Mouse (Mus musculus) forebrain, embryonic 14.5 days (tissue): ENCODE measurements around the gene Upk1a. TPM values are rescaled to one million over a fixed set of nuclear protein-coding genes. Genes with fewer than 3 reads are reported as not detected.
A peak's percentile ranks its signal among the peaks of the same experiment; 100 is the strongest.

Experiments used
- ATAC-seq: fragments of 200-750 bp; cut with Nextera tagmentation; 2 replicates; pipeline ENCODE4 v1.8.0; 2017; ENCODE audit warnings: mild to moderate bottlenecking, moderate library complexity
- DNase-seq: peaks from one replicate; pipeline ENCODE4 v3.0.0-alpha.2; 2015; ENCODE audit warnings: low spot score
- H3K27ac ChIP-seq: fragments of 300-500 bp; sonication (generic); 2 replicates; pipeline ENCODE4 v1.5.1; 2014; ENCODE audit warnings: low read depth, mild to moderate bottlenecking, control low read depth, low read length, moderate library complexity
- H3K27me3 ChIP-seq: fragments of 300-500 bp; sonication (generic); replicated peaks from 2 replicates; pipeline ENCODE4 v1.6.1; 2014; ENCODE audit warnings: low read length, control low read depth, mixed read lengths; ENCODE audit not compliant: control insufficient read depth, insufficient read depth
- H3K36me3 ChIP-seq: fragments of 300-500 bp; sonication (generic); 2 replicates; pipeline ENCODE4 v1.6.1; 2014; ENCODE audit warnings: low read length, control low read depth; ENCODE audit not compliant: control insufficient read depth, insufficient read depth
- H3K4me1 ChIP-seq: fragments of 300-500 bp; sonication (generic); 2 replicates; pipeline ENCODE4 v1.6.1; 2014; ENCODE audit warnings: antibody characterized with exemption, low read length, control low read depth; ENCODE audit not compliant: control insufficient read depth, insufficient read depth
- H3K4me2 ChIP-seq: fragments of 300-500 bp; sonication (generic); 2 replicates; pipeline ENCODE4 v1.6.1; 2014; ENCODE audit warnings: mild to moderate bottlenecking, control low read depth, low read length
- H3K4me3 ChIP-seq: fragments of 300-500 bp; sonication (generic); 2 replicates; pipeline ENCODE4 v1.5.1; 2014; ENCODE audit warnings: low read depth, low read length, control low read depth
- H3K9ac ChIP-seq: fragments of 300-500 bp; sonication (generic); 2 replicates; pipeline ENCODE4 v1.6.1; 2014; ENCODE audit warnings: mild to moderate bottlenecking, low read length, control low read depth, moderate library complexity
- H3K9me3 ChIP-seq: fragments of 300-500 bp; sonication (generic); replicated peaks from 2 replicates; pipeline ENCODE4 v1.6.1; 2016; ENCODE audit warnings: low read length, control low read depth, mixed read lengths; ENCODE audit not compliant: control insufficient read depth
- WGBS: fragments of 180-500 bp; shearing (Covaris S2); extraction: QIAGEN DNeasy Blood & Tissue Kit; methylation state at CpG from one replicate; pipeline ENCODE4 v1.1.7; 2014; 5-methylcytosine and 5-hydroxymethylcytosine counted together
- microRNA-seq: library from miRNA; unstranded; fragments of <30 nt; microRNA quantifications from one replicate; pipeline ENCODE4, GENCODE M21; 2016
- polyA plus RNA-seq: library from polyadenylated mRNA; unstranded; fragments of >200 nt; fragmentation: Nextera tagmentation; extraction: Ambion mirVana; gene quantifications from 2 replicates; pipeline ENCODE4 v1.2.1, GENCODE M21; 2014

The Upk1a gene
- polyA plus RNA-seq, 1 experiment from 2014 or later, result 0.20 TPM

- ATAC-seq, result peak; percentile 88
- WGBS, result under 1% methylated on average over 20 of the region's 20 CpGs
- Histone ChIP-seq H3K27ac (no peak within 1 kb of the TSS; the same call in 1 of the 2 replicates), H3K4me3 (peak within 1 kb of the TSS; percentile 62), H3K9me3 (no peaks in the 10 kb centered on the region), H3K4me2 (peak within 1 kb of the TSS; percentile 98), H3K27me3 (no peaks in the 10 kb centered on the region), H3K4me1 (peaks cover 13% of the 10 kb centered on the region), H3K36me3 (peaks cover 34% of the 10 kb centered on the region), H3K9ac (peak within 1 kb of the TSS; percentile 77)
- DNase-seq, result peak; percentile 99
Measured at GRCm38 (mm10) chr7:30559443-30559954, 53.1 kb downstream of the Upk1a start, which contains the start of gene Lin37. Gene Lin37 (minus strand): TSS chr7:30559838.

- no peaks in the 10 kb centered on the region for H3K27me3 ChIP-seq
- 16% methylated on average over 12 of the region's 12 CpGs for WGBS
- DNase-seq (no peak), ATAC-seq (no peak)
- H3K4me1 ChIP-seq, result peaks cover 12% of the 10 kb centered on the region
- H3K9ac ChIP-seq, result peak overlapping the region; percentile 77
- peak overlapping the region; percentile 98 for H3K4me2 ChIP-seq
- H3K27ac ChIP-seq, result no peak overlapping the region; the same call in 1 of the 2 replicates
- peak overlapping the region; percentile 62 for H3K4me3 ChIP-seq
- peaks cover 39% of the 10 kb centered on the region for H3K36me3 ChIP-seq
- H3K9me3 ChIP-seq, result no peaks in the 10 kb centered on the region
Measured at GRCm38 (mm10) chr7:30558656-30559442, 53.8 kb downstream of the Upk1a start.

DNA sequence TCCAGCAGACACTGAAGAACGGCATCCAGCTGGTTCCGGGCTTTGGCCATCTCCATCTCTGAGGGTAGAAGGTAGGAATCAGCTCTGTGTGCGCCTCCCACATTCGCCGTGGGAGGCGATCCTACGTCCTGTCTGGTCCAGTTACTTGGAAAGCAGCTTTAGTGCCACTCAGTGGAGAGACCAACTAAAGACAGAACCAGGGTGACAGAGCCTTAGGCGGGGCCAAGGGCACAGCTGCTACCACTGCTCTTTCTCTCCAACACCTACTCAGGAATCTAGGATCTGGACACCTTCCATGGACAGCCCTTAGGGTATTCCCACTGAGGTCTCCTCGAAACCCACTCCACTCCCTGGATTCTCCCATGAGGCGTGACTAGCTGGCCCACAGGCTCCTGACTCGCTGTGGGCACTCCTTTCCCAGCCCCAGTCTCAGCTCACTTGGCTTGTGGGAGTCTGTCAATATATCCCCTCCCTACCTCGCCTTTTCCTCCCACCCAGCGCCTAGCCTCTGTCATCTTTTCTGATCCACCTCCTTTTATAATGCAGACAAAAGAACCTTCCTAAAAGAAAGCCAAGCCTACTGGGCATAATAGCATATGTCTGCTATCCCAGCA lies 54.6 kb downstream of the Upk1a start:
- H3K36me3 ChIP-seq, result peaks cover 39% of the 10 kb centered on the region
- 90% methylated on average over 13 of the region's 13 CpGs for WGBS
- no peak overlapping the region for H3K4me3 ChIP-seq
- no peak overlapping the region for H3K27ac ChIP-seq
- H3K9ac ChIP-seq, result peak overlapping the region; percentile 17; the same call in 1 of the 2 replicates
- DNase-seq, result no peak
- no peaks in the 10 kb centered on the region for H3K9me3 ChIP-seq
- H3K4me1 ChIP-seq, result peaks cover 16% of the 10 kb centered on the region
- H3K27me3 ChIP-seq, result no peaks in the 10 kb centered on the region
- no peak for ATAC-seq
- H3K4me2 ChIP-seq, result peak overlapping the region; percentile 98; the same call in 1 of the 2 replicates

- Histone ChIP-seq H3K4me3 (no peak overlapping the region), H3K4me1 (peaks cover 17% of the 10 kb centered on the region), H3K27ac (no peak overlapping the region), H3K36me3 (peaks cover 39% of the 10 kb centered on the region), H3K9me3 (no peaks in the 10 kb centered on the region), H3K27me3 (no peaks in the 10 kb centered on the region), H3K4me2 (no peak overlapping the region), H3K9ac (no peak overlapping the region)
- WGBS, result 94% methylated on average over 18 of the region's 18 CpGs
- ATAC-seq, result no peak
- no peak for DNase-seq
Measured at GRCm38 (mm10) chr7:30556894-30557536, 55.6 kb downstream of the Upk1a start.

DNA sequence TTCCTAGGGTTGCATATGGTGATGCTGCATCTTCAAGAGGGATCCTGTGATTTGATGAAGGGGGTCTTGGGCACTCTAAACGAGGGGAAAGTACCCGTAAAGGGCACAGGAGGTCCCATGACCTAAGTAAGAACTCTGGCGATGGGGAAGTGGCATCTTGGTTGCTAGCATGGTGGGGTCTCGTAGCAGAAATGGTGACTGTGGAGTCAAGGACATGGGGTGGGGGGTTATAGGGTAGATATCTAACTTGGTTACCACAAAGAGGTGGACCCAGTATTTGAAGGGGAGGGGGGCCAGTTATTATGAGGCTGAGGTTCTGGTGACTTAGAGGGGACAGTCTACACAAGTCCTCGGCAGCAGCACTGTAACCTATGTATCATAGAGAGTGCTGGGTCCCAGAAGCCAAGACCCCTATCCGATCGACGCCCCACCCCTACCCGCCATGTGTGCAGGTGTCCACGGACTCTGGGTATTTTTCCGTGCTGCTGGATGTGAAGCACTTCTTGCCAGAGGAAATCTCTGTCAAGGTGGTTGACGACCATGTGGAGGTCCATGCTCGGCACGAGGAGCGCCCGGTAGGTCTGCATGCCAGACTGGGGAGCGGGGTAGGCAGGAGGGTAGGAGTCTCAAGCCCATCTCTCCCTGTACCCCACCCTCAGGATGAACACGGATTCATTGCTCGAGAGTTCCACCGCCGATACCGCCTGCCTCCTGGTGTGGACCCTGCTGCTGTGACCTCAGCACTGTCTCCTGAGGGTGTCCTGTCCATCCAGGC lies 58.6 kb downstream of the Upk1a start:
- Histone ChIP-seq H3K4me3 (0 out of 2 replicates have a peak overlapping the region, but pooled peaks have one; percentile 47), H3K9ac (peak overlapping the region; percentile 59)
- WGBS, result 85% methylated on average over 22 of the region's 22 CpGs

More for the DNA sequence above, 58.6 kb downstream of the Upk1a start:
- no peak for ATAC-seq
- H3K4me1 ChIP-seq, result peaks cover 19% of the 10 kb centered on the region
- no peaks in the 10 kb centered on the region for H3K27me3 ChIP-seq
- no peak overlapping the region; the same call in 1 of the 2 replicates for H3K27ac ChIP-seq
- H3K9me3 ChIP-seq, result no peaks in the 10 kb centered on the region
- peaks cover 37% of the 10 kb centered on the region for H3K36me3 ChIP-seq
- DNase-seq, result no peak
- H3K4me2 ChIP-seq, result peak overlapping the region; percentile 77

Small RNA genes lying within 50 kb of the gene (microRNA-seq; reads per million reads assigned to microRNA genes)
- gene Mir3569, result not detected

Other genes with a start within 250 kb of the Upk1a start
- gene Tyrobp, start 199.1 kb downstream of the Upk1a start, polyA plus RNA-seq, result 31.1 and 31.3 TPM in 2 replicates
- 0.61 TPM in 1 of 2 replicates, not detected in the other for gene Hcst, start 193.0 kb downstream of the Upk1a start, polyA plus RNA-seq
- gene Nfkbid, start 191.1 kb downstream of the Upk1a start, polyA plus RNA-seq, result 1.2 and 1.4 TPM in 2 replicates
- gene Aplp1, start 167.3 kb downstream of the Upk1a start, polyA plus RNA-seq, result 467 and 579 TPM in 2 replicates
- 0.65 and 0.79 TPM in 2 replicates for gene Kirrel2, start 155.2 kb downstream of the Upk1a start, polyA plus RNA-seq
- 0.10 TPM in 1 of 2 replicates, not detected in the other for gene Nphs1, start 154.5 kb downstream of the Upk1a start, polyA plus RNA-seq
- not detected in 2 replicates for gene Prodh2, start 119.2 kb downstream of the Upk1a start, polyA plus RNA-seq
- 63.5 and 98.4 TPM in 2 replicates for gene Arhgap33, start 77.8 kb downstream of the Upk1a start, polyA plus RNA-seq
- 8.6 and 10.1 TPM in 2 replicates for gene Hspb6, start 60.7 kb downstream of the Upk1a start, polyA plus RNA-seq
- 6.2 and 7.1 TPM in 2 replicates for gene Proser3, start 60.5 kb downstream of the Upk1a start, polyA plus RNA-seq
- gene Lin37, start 53.0 kb downstream of the Upk1a start, polyA plus RNA-seq, result 47.6 and 59.0 TPM in 2 replicates
- 132 and 135 TPM in 2 replicates for gene U2af1l4, start 49.5 kb downstream of the Upk1a start, polyA plus RNA-seq
- 7.0 and 10.7 TPM in 2 replicates for gene Gm49396, start 49.5 kb downstream of the Upk1a start, polyA plus RNA-seq
- 121 and 143 TPM in 2 replicates for gene Psenen, start 49.2 kb downstream of the Upk1a start, polyA plus RNA-seq
- 1.7 and 6.4 TPM in 2 replicates for gene Igflr1, start 47.4 kb downstream of the Upk1a start, polyA plus RNA-seq
- gene Kmt2b, start 24.1 kb downstream of the Upk1a start, polyA plus RNA-seq, result 8.7 and 9.6 TPM in 2 replicates
- gene Zbtb32, start 13.9 kb downstream of the Upk1a start, polyA plus RNA-seq, result 0.12 and 0.34 TPM in 2 replicates
- gene Cox6b1, start 13.3 kb upstream of the Upk1a start, polyA plus RNA-seq, result 909 and 1,141 TPM in 2 replicates
- gene Etv2, start 23.0 kb upstream of the Upk1a start, polyA plus RNA-seq, result not detected in 2 replicates
- 120 and 133 TPM in 2 replicates for gene Rbm42, start 37.5 kb upstream of the Upk1a start, polyA plus RNA-seq
- 32.9 and 35.8 TPM in 2 replicates for gene Haus5, start 52.1 kb upstream of the Upk1a start, polyA plus RNA-seq
- gene Pmis2, start 58.8 kb upstream of the Upk1a start, polyA plus RNA-seq, result not detected in 2 replicates
- gene 2200002J24Rik, start 86.1 kb upstream of the Upk1a start, polyA plus RNA-seq, result not detected in 2 replicates
- 0.84 and 1.2 TPM in 2 replicates for gene Atp4a, start 99.4 kb upstream of the Upk1a start, polyA plus RNA-seq
- 228 and 286 TPM in 2 replicates for gene Tmem147, start 116.7 kb upstream of the Upk1a start, polyA plus RNA-seq
- gene Gapdhs, start 130.8 kb upstream of the Upk1a start, polyA plus RNA-seq, result 0.57 and 0.59 TPM in 2 replicates
- 1.3 and 2.0 TPM in 2 replicates for gene Sbsn, start 138.6 kb upstream of the Upk1a start, polyA plus RNA-seq
- gene Dmkn, start 150.9 kb upstream of the Upk1a start, polyA plus RNA-seq, result 0.74 and 0.88 TPM in 2 replicates
- 1.1 TPM in 1 of 2 replicates, not detected in the other for gene Krtdap, start 175.0 kb upstream of the Upk1a start, polyA plus RNA-seq
- gene Ffar2, start 210.9 kb upstream of the Upk1a start, polyA plus RNA-seq, result 0.11 and 0.46 TPM in 2 replicates
- not detected in 2 replicates for gene Ffar3, start 243.3 kb upstream of the Upk1a start, polyA plus RNA-seq
- not detected in 2 replicates for gene Ffar1, start 248.7 kb upstream of the Upk1a start, polyA plus RNA-seq